Mouse (Mus musculus) adrenal gland, postnatal 14 days (tissue): Measurements from ENCODE around the gene Gm13023. TPM values are rescaled to one million over a fixed set of nuclear protein-coding genes. Genes with fewer than 3 reads are reported as not detected.
"Not testable (repeated sequence)": the region's sequence is repeated elsewhere in the genome, so short reads cannot be mapped to it uniquely, and the experiment has no call there.

Experiments used
- DNase-seq: peaks from one replicate; pipeline ENCODE4 v3.0.0; 2021; ENCODE audit warnings: mixed read lengths
- long read RNA-seq, 2 experiments: library from polyadenylated mRNA; stranded (forward); transcript quantifications; one replicate each; pipeline ENCODE4 v2.0.0; 2021
- total RNA-seq: library from RNA; stranded (reverse); gene quantifications from 2 replicates; pipeline ENCODE4 v1.2.3, GENCODE M21; 2021

Gene Gm13023
- not detected in 2 replicates for total RNA-seq
- long read RNA-seq, experiment 1 = 0 reads
- long read RNA-seq, experiment 2 = 0 reads

DNA sequence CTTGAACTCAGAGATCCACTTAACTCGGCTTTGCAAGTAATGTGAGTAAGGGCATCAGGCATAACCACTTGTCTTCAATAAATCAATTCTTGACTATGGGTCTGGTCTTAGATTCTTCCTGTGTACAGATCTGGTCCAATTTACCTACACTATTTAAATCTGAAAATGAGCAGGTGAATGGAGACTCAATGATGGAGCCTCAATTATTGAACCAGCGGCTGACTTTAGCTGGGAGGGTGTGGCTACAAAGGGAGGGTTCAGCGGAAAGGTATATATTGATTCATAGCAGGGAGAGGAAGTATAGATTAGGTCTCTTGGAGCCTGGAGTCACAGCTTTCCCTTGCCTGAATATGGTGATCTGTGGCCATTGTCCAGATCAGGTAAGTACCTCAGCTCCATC is at the start of gene Gm13023:
TSS of gene Gm13023 (plus strand) at position 301 of the 400 bp plus-strand sequence.
- not testable (repeated sequence) for DNase-seq

DNA sequence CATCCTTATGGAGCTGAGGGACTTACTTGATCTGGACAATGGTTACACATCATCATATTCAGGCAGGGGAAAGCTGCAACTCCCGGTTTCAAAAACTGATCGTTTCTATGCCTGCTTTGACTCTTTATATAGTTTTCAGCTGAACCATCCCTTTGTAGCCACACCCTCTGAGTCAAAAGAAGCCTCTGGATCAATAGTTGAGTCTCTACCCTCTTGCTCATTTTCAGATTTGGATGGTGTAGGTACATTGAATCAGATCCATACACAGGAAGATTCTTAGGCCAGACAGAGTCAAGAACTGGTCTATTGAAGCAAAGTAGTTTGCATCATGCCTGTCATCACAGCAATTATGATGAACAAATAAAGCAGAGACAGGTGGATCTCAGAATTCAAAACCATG is 26.8 kb downstream of the Gm13023 start, which contains the start of gene Gm13084:
TSS of gene Gm13084 (minus strand) at position 101 of the 400 bp plus-strand sequence.
- DNase-seq = no peak

Other genes with a start within 250 kb of the Gm13023 start
- gene BC080695, start 237.7 kb upstream of the Gm13023 start, total RNA-seq = not detected in 2 replicates
- gene Gm13057, start 237.6 kb upstream of the Gm13023 start, total RNA-seq = not detected in 2 replicates
- not detected in 2 replicates for gene Gm13083, start 174.3 kb upstream of the Gm13023 start, total RNA-seq
- gene Gm13088, start 132.1 kb upstream of the Gm13023 start, total RNA-seq = not detected in 2 replicates
- not detected in 2 replicates for gene Gm13089, start 86.6 kb upstream of the Gm13023 start, total RNA-seq
- gene Gm13078, start 69.9 kb upstream of the Gm13023 start, total RNA-seq = not detected in 2 replicates
- not detected in 2 replicates for gene Gm13084, start 26.7 kb downstream of the Gm13023 start, total RNA-seq
- gene Gm13103, start 57.1 kb downstream of the Gm13023 start, total RNA-seq = not detected in 2 replicates
- not detected in 2 replicates for gene Pramef6, start 111.0 kb downstream of the Gm13023 start, total RNA-seq
- gene Pramef25, start 161.7 kb downstream of the Gm13023 start, total RNA-seq = not detected in 2 replicates
- not detected in 2 replicates for gene Gm13101, start 177.6 kb downstream of the Gm13023 start, total RNA-seq
- gene Pramef17, start 205.0 kb downstream of the Gm13023 start, total RNA-seq = not detected in 2 replicates